Mouse (Mus musculus): ENCODE results near the gene Trpt1. TPM values are rescaled to one million over a fixed set of nuclear protein-coding genes. Genes with fewer than 3 reads are reported as not detected.

The Trpt1 gene
- total RNA-seq, 2 experiments from 2014 or later, result 15.3 to 16.6 TPM

GRCm38 (mm10) chr19:7039841-7040636, 44.1 kb downstream of the Trpt1 start, which contains the start of gene Stip1:
Stip1 (minus strand) TSS chr19:7039967.
- peak; percentile 88 to 95 for DNase-seq (ENCODE audit: low spot score in 2 of 2)

GRCm38 (mm10) chr19:7040637-7041130, 44.8 kb downstream of the Trpt1 start:
- peak in 1 of 2 experiments; percentile 22 for DNase-seq (ENCODE audit: low spot score in 2 of 2)

- DNase-seq (ENCODE audit: low spot score in 2 of 2), result no peak
Measured at GRCm38 (mm10) chr19:7041171-7041570, 45.2 kb downstream of the Trpt1 start.

GRCm38 (mm10) chr19:7044279-7044678, 48.3 kb downstream of the Trpt1 start:
- DNase-seq (ENCODE audit: low spot score in 2 of 2), result no peak

GRCm38 (mm10) chr19:7044706-7045105, 48.8 kb downstream of the Trpt1 start:
- no peak for DNase-seq (ENCODE audit: low spot score in 2 of 2)

Other genes starting within 250 kb of the Trpt1 start
- gene Rps6ka4, start 155.5 kb upstream of the Trpt1 start, total RNA-seq (2021), result 10 to 100 TPM; 26.9 to 33.4 TPM
- 1 to 10 TPM; 1.5 to 2.0 TPM for gene Ccdc88b, start 137.9 kb upstream of the Trpt1 start, total RNA-seq (2021)
- gene Trmt112, start 86.4 kb upstream of the Trpt1 start, total RNA-seq (2021), result 100 to 1,000 TPM in 1 of 2 experiments, 10 to 100 TPM in 1; 98.3 to 101 TPM
- 100 to 1,000 TPM; 199 to 210 TPM for gene Prdx5, start 86.0 kb upstream of the Trpt1 start, total RNA-seq (2021)
- 10 to 100 TPM; 47.0 to 47.9 TPM for gene Esrra, start 74.3 kb upstream of the Trpt1 start, total RNA-seq (2021)
- 1 to 10 TPM; 1.2 to 1.4 TPM for gene Catsperz, start 70.8 kb upstream of the Trpt1 start, total RNA-seq (2021)
- under 1 TPM; 0.14 to 0.34 TPM for gene Kcnk4, start 61.6 kb upstream of the Trpt1 start, total RNA-seq (2021)
- gene Bad, start 54.3 kb upstream of the Trpt1 start, total RNA-seq (2021), result 10 to 100 TPM; 51.5 to 54.8 TPM
- 10 to 100 TPM; 41.2 to 43.8 TPM for gene Gpr137, start 53.7 kb upstream of the Trpt1 start, total RNA-seq (2021)
- 100 to 1,000 TPM; 292 to 312 TPM for gene Ppp1r14b, start 21.2 kb upstream of the Trpt1 start, total RNA-seq (2021)
- gene Plcb3, start 19.7 kb upstream of the Trpt1 start, total RNA-seq (2021), result 10 to 100 TPM; 63.7 to 66.2 TPM
- 10 to 100 TPM; 61.6 to 66.4 TPM for gene Fkbp2, start 15.6 kb upstream of the Trpt1 start, total RNA-seq (2021)
- gene Vegfb, start 8.5 kb upstream of the Trpt1 start, total RNA-seq (2021), result 10 to 100 TPM; 88.6 to 89.2 TPM
- gene Dnajc4, start 3.6 kb upstream of the Trpt1 start, total RNA-seq (2021), result 10 to 100 TPM; 35.3 to 37.6 TPM
- gene Nudt22, start within 50 bp of the Trpt1 start, total RNA-seq (2021), result 10 to 100 TPM; 47.8 TPM
- 10 to 100 TPM in 1 of 2 experiments, 1 to 10 TPM in 1; 8.7 to 11.3 TPM for gene Fermt3, start 23.3 kb downstream of the Trpt1 start, total RNA-seq (2021)
- 100 to 1,000 TPM; 115 to 117 TPM for gene Stip1, start 43.8 kb downstream of the Trpt1 start, total RNA-seq (2021)
- gene Macrod1, start 60.7 kb downstream of the Trpt1 start, total RNA-seq (2021), result 10 to 100 TPM; 32.4 to 35.0 TPM
- 1 to 10 TPM; 3.8 to 5.9 TPM for gene Flrt1, start 109.6 kb downstream of the Trpt1 start, total RNA-seq (2021)
- 100 to 1,000 TPM; 133 to 135 TPM for gene Otub1, start 210.2 kb downstream of the Trpt1 start, total RNA-seq (2021)
- gene Cox8a, start 221.5 kb downstream of the Trpt1 start, total RNA-seq (2021), result 100 to 1,000 TPM; 687 to 720 TPM
- 10 to 100 TPM; 47.1 to 48.3 TPM for gene Naa40, start 245.1 kb downstream of the Trpt1 start, total RNA-seq (2021)